Mouse (Mus musculus) heart, embryonic 13.5 days (tissue): ENCODE measurements around the gene Sdr9c7. TPM values are rescaled to one million over a fixed set of nuclear protein-coding genes. Genes with fewer than 3 reads are reported as not detected.
"Not testable (repeated sequence)": the region's sequence is repeated elsewhere in the genome, so short reads cannot be mapped to it uniquely, and the experiment has no call there.

Source experiments
- ATAC-seq: fragments of 200-750 bp; cut with Nextera tagmentation; 2 replicates; pipeline ENCODE4 v1.8.0; 2017; ENCODE audit warnings: moderate TSS enrichment; ENCODE audit not compliant: insufficient number of reproducible peaks, low FRiP score, low TSS enrichment; ENCODE audit errors: extremely low read depth
- H3K27ac ChIP-seq: fragments of 300-500 bp; sonication (generic); replicated peaks from 2 replicates; pipeline ENCODE4 v1.5.1; 2015; ENCODE audit warnings: moderate library complexity, mild to moderate bottlenecking, inconsistent platforms
- H3K27me3 ChIP-seq: fragments of 300-500 bp; sonication (generic); replicated peaks from 2 replicates; pipeline ENCODE4 v1.6.1; 2015; ENCODE audit warnings: mild to moderate bottlenecking, inconsistent platforms
- H3K36me3 ChIP-seq: fragments of 300-500 bp; sonication (generic); 2 replicates; pipeline ENCODE4 v1.6.1; 2015; ENCODE audit warnings: mild to moderate bottlenecking, inconsistent platforms
- H3K4me1 ChIP-seq: fragments of 300-500 bp; sonication (generic); 2 replicates; pipeline ENCODE4 v1.6.1; 2015; ENCODE audit warnings: inconsistent platforms
- H3K4me2 ChIP-seq: fragments of 300-500 bp; sonication (generic); 2 replicates; pipeline ENCODE4 v1.6.1; 2015; ENCODE audit warnings: inconsistent platforms, mild to moderate bottlenecking, moderate library complexity
- H3K4me3 ChIP-seq: fragments of 300-500 bp; sonication (generic); 2 replicates; pipeline ENCODE4 v1.5.1; 2015; ENCODE audit warnings: moderate library complexity, mild to moderate bottlenecking, inconsistent platforms
- H3K9ac ChIP-seq: fragments of 300-500 bp; sonication (generic); 2 replicates; pipeline ENCODE4 v1.6.1; 2015; ENCODE audit warnings: inconsistent platforms, mild to moderate bottlenecking, moderate library complexity
- H3K9me3 ChIP-seq: fragments of 300-500 bp; sonication (generic); 2 replicates; pipeline ENCODE4 v1.6.1; 2016; ENCODE audit warnings: inconsistent platforms
- WGBS: fragments of 180-500 bp; shearing (Covaris S2); methylation state at CpG from one replicate; pipeline ENCODE4 v1.1.7; 2015; ENCODE audit warnings: mixed read lengths; 5-methylcytosine and 5-hydroxymethylcytosine counted together
- polyA plus RNA-seq: library from polyadenylated mRNA; unstranded; fragments of >200 nt; fragmentation: Nextera tagmentation; extraction: Ambion mirVana; gene quantifications from 2 replicates; pipeline ENCODE4 v1.2.1, GENCODE M21; 2015

The Sdr9c7 gene
- polyA plus RNA-seq, 1 experiment from 2014 or later: not detected

GRCm38 (mm10) chr10:127937428-127938010 lies 39.2 kb downstream of the Sdr9c7 start:
- H3K27ac ChIP-seq: no peak overlapping the region
- no peak overlapping the region for H3K4me2 ChIP-seq
- H3K36me3 ChIP-seq: no peaks in the 10 kb centered on the region
- 9% methylated on average over 2 of the region's 2 CpGs for WGBS
- H3K9ac ChIP-seq: no peak overlapping the region
- no peak overlapping the region for H3K4me3 ChIP-seq
- no peak for ATAC-seq
- no peaks in the 10 kb centered on the region for H3K9me3 ChIP-seq
- H3K4me1 ChIP-seq: no peaks in the 10 kb centered on the region
- H3K27me3 ChIP-seq: no peaks in the 10 kb centered on the region

DNA sequence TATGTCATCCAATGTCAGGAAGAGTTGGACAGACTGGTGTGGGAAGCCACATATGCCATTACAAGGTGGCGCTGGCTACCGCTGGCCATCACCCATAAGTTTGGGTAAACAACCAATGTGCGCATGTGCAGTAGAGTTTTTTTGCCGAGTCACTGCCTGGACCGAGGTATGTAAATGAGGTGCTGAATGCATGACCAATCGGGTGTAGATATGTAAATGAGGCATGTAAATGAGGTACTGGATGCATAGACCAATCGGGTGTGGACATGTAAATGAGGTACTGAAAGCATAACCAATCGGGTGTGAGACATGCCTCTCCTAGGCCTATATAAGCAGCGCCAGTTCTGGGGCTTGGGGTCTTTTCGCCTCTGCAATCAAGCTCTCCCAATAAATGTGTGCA lies 41.3 kb downstream of the Sdr9c7 start:
- not testable (repeated sequence) for H3K9me3 ChIP-seq

GRCm38 (mm10) chr10:127945432-127946064 lies 47.2 kb downstream of the Sdr9c7 start:
- H3K36me3 ChIP-seq: no peaks in the 10 kb centered on the region
- 37% methylated on average over 5 of the region's 5 CpGs for WGBS
- no peaks in the 10 kb centered on the region for H3K27me3 ChIP-seq
- H3K27ac ChIP-seq: no peak overlapping the region
- no peak overlapping the region for H3K9ac ChIP-seq
- no peaks in the 10 kb centered on the region for H3K4me1 ChIP-seq
- H3K4me2 ChIP-seq: no peak overlapping the region
- no peak overlapping the region for H3K4me3 ChIP-seq
- no peaks in the 10 kb centered on the region for H3K9me3 ChIP-seq
- ATAC-seq: no peak

More for the DNA sequence above, 41.3 kb downstream of the Sdr9c7 start:
- H3K27ac ChIP-seq, H3K27me3 ChIP-seq, H3K9ac ChIP-seq, H3K4me1 ChIP-seq, H3K4me3 ChIP-seq, ATAC-seq, H3K36me3 ChIP-seq, H3K4me2 ChIP-seq: not testable (repeated sequence)
- WGBS: 92% methylated on average over 10 of the region's 10 CpGs

DNA sequence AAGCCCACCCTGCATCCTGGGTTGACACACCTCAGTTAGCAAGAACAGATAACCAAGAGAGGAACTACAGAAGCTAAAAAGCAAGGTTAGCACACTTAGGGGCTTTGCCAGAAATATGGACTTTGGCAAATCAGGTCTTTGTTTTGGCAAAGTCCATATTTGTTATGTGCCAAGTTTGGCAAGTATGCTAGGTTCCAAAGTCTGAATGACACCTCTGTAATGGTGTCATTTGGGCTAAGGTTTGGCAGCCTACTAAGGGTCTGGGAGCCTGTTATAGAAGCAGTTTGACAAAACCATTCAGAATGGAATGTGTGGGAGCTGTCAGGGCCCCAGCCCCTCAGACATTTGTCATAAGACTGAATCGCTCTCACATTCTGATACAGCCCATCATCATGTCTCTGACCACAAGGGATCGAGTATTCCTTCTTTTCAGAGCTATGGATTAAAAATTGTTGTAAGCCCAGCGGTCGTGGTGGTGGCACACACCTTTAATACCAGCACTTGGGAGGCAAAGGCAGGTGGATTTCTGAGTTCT lies 51.3 kb downstream of the Sdr9c7 start:
- Histone ChIP-seq H3K36me3 (no peaks in the 10 kb centered on the region), H3K27me3 (no peaks in the 10 kb centered on the region), H3K4me3 (no peak overlapping the region), H3K4me1 (no peaks in the 10 kb centered on the region), H3K27ac (no peak overlapping the region), H3K4me2 (no peak overlapping the region), H3K9me3 (no peaks in the 10 kb centered on the region), H3K9ac (no peak overlapping the region)
- ATAC-seq: no peak
- 71% methylated on average over 4 of the region's 4 CpGs for WGBS

DNA sequence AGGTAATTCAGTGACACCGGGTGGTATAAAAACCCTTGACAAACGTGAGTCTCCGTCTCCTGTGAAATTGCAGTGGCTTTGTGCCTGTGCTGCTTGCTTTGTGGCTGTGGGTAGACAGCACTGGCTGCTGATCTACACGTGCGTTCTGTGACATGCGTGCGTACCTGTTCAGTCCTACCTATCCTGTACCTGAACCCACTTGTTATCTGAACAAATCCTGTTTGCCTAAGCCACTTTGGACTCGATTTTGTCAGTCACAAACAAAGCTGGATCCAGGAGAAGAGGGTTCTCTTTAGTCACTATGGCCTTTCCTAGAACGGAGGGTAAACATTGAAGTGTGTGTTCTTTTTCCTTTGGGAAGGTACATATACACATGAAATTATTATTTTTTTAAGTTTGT lies 53.1 kb downstream of the Sdr9c7 start:
- no peaks in the 10 kb centered on the region for H3K27me3 ChIP-seq
- no peak for ATAC-seq
- 80% methylated on average over 9 of the region's 9 CpGs for WGBS

DNA sequence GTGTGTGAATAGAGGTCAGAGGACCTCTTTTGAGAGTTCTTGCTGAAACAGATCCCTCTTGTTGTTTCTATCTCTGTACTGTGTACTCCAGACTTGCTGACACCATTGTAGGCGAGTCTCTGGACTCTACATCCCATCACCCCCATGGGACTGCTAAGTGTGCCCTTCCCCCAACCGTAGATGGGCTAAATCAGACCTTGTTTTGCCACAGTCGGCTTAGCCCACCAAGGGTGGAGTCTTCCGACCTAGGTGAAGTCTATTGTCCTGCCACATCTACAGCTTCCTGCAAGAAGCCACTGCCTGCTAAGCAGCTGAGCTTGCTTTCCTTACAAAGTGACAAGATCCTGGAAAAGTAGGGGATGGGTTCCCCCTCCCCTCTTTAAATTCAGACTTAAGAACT lies 53.5 kb downstream of the Sdr9c7 start:
- Histone ChIP-seq H3K27me3 (no peaks in the 10 kb centered on the region), H3K27ac (no peak overlapping the region), H3K9ac (no peak overlapping the region), H3K4me1 (no peaks in the 10 kb centered on the region), H3K9me3 (no peaks in the 10 kb centered on the region), H3K4me3 (no peak overlapping the region), H3K4me2 (no peak overlapping the region), H3K36me3 (no peaks in the 10 kb centered on the region)
- no peak for ATAC-seq
- WGBS: 65% methylated on average over 4 of the region's 4 CpGs

More for the DNA sequence above, 53.1 kb downstream of the Sdr9c7 start:
- H3K9ac ChIP-seq: no peak overlapping the region
- H3K4me3 ChIP-seq: no peak overlapping the region
- H3K4me1 ChIP-seq: no peaks in the 10 kb centered on the region
- H3K36me3 ChIP-seq: no peaks in the 10 kb centered on the region
- no peak overlapping the region for H3K27ac ChIP-seq
- H3K9me3 ChIP-seq: no peaks in the 10 kb centered on the region
- no peak overlapping the region for H3K4me2 ChIP-seq

DNA sequence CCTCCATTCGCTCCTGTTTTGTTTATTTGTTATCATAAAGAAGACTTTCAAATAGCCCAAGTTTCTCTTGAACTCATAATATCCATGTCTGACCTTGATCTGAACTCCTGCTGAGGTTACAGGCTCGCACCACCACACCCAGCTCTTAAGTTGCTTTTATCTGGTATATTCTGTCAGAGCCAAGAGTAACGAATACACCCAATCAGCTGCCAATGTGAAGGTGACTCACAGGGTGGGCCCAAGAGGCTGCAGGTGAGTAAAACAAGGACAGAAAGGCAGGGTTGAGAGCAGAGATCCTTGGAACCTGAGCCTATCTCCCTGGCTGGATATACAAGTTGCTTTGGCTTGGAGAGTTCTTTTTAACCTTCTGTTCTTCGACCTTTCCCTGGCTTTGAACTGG lies 56.7 kb downstream of the Sdr9c7 start:
- Histone ChIP-seq H3K4me3 (no peak overlapping the region), H3K9ac (no peak overlapping the region), H3K36me3 (no peaks in the 10 kb centered on the region), H3K27me3 (no peaks in the 10 kb centered on the region), H3K4me1 (no peaks in the 10 kb centered on the region), H3K4me2 (no peak overlapping the region), H3K27ac (no peak overlapping the region), H3K9me3 (no peaks in the 10 kb centered on the region)
- WGBS: 58% methylated on average over 4 of the region's 4 CpGs
- no peak for ATAC-seq

DNA sequence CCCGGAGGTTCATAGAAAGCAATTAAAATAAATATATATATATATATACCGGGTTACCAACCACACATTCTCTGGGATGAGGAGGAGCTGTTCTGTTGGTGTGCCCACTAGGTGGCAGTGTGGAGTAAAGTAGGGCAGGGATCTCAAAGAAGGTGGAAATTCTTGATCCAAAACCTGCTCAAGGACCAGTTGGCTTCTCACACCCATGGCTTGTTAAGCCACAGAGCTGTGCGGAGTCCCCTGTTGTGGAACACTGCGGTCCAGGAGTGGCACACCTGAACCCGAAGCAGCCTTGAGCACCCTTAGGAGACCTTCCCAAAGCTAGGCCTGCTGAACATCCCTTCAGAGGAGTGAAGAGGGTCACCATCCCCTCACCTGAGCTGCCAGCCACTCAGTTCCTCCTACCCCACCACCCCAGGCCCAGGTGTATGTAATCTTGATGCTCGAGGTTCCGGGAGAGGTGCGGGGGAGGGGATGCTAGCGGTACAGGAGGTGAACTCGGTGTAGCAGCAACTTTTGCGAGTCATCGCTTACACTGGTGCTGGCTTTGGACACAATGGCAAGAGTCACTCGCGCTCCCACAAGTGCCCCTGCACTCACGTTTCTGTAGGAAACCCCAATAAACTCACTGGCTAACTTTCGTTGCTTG lies 58.0 kb downstream of the Sdr9c7 start:
- Histone ChIP-seq H3K9me3 (no peaks in the 10 kb centered on the region), H3K36me3 (no peaks in the 10 kb centered on the region), H3K4me1 (no peaks in the 10 kb centered on the region), H3K27me3 (no peaks in the 10 kb centered on the region), H3K4me3 (no peak overlapping the region), H3K9ac (0 out of 2 replicates have a peak overlapping the region, but pooled peaks have one; percentile 5), H3K27ac (no peak overlapping the region), H3K4me2 (no peak overlapping the region)
- 45% methylated on average over 16 of the region's 16 CpGs for WGBS
- no peak for ATAC-seq

GRCm38 (mm10) chr10:127959161-127959679 lies 60.9 kb downstream of the Sdr9c7 start:
- Histone ChIP-seq H3K9ac (no peak overlapping the region), H3K4me1 (no peaks in the 10 kb centered on the region), H3K36me3 (no peaks in the 10 kb centered on the region), H3K4me2 (no peak overlapping the region), H3K4me3 (no peak overlapping the region), H3K27me3 (no peaks in the 10 kb centered on the region), H3K9me3 (no peaks in the 10 kb centered on the region), H3K27ac (no peak overlapping the region)
- no peak for ATAC-seq
- WGBS: 86% methylated on average over 7 of the region's 7 CpGs
